Mouse (Mus musculus) adrenal gland, postnatal 10 days (tissue): ENCODE data around the gene Prm1. TPM values are rescaled to one million over a fixed set of nuclear protein-coding genes. Genes with fewer than 3 reads are reported as not detected.
"Not testable (repeated sequence)": the region's sequence is repeated elsewhere in the genome, so short reads cannot be mapped to it uniquely, and the experiment has no call there.

ENCODE experiments used
- DNase-seq: peaks from one replicate; pipeline ENCODE4 v3.0.0; 2021; ENCODE audit warnings: mixed read lengths
- long read RNA-seq, 2 experiments: library from polyadenylated mRNA; stranded (forward); transcript quantifications; one replicate each; pipeline ENCODE4 v2.0.0; 2021
- total RNA-seq, 2 experiments: library from RNA; stranded (reverse); gene quantifications; 2 replicates each; pipeline ENCODE4 v1.2.3; 2021

The Prm1 gene
- total RNA-seq, result not detected
- long read RNA-seq, experiment 1, result 0 reads
- long read RNA-seq, experiment 2, result 0 reads

- no peak for DNase-seq
Measured at GRCm38 (mm10) chr16:10805789-10806527, at the start of gene Prm1. TSS of gene Prm1 (minus strand) at chr16:10805839.

GRCm38 (mm10) chr16:10852216-10852615 is 46.6 kb upstream of the Prm1 start:
- DNase-seq, result not testable (repeated sequence)

GRCm38 (mm10) chr16:10850905-10851304 is 45.3 kb upstream of the Prm1 start:
- no peak for DNase-seq

- peak; percentile 86 for DNase-seq
Measured at GRCm38 (mm10) chr16:10849965-10850861, 44.6 kb upstream of the Prm1 start.

- peak; percentile 85 for DNase-seq
Measured at GRCm38 (mm10) chr16:10846503-10846902, 40.9 kb upstream of the Prm1 start.

- DNase-seq, result no peak
Measured at GRCm38 (mm10) chr16:10845952-10846351, 40.3 kb upstream of the Prm1 start.

- DNase-seq, result no peak
Measured at GRCm38 (mm10) chr16:10844319-10844670, 38.7 kb upstream of the Prm1 start.

GRCm38 (mm10) chr16:10843486-10844318 is 38.1 kb upstream of the Prm1 start:
- peak; percentile 70 for DNase-seq

- DNase-seq, result peak; percentile 47
Measured at GRCm38 (mm10) chr16:10842282-10842855, 36.7 kb upstream of the Prm1 start.

GRCm38 (mm10) chr16:10840018-10840417 is 34.4 kb upstream of the Prm1 start:
- no peak for DNase-seq

GRCm38 (mm10) chr16:10838487-10839245 is 33.0 kb upstream of the Prm1 start:
- DNase-seq, result no peak

GRCm38 (mm10) chr16:10837903-10838302 is 32.3 kb upstream of the Prm1 start:
- DNase-seq, result no peak

GRCm38 (mm10) chr16:10837250-10837649 is 31.6 kb upstream of the Prm1 start:
- DNase-seq, result no peak

GRCm38 (mm10) chr16:10836388-10836787 is 30.7 kb upstream of the Prm1 start:
- DNase-seq, result no peak

GRCm38 (mm10) chr16:10834911-10835587 is 29.4 kb upstream of the Prm1 start, which contains the start of gene Rmi2:
TSS of gene Rmi2 (plus strand) at chr16:10835059.
- peak; percentile 91 for DNase-seq

- DNase-seq, result no peak
Measured at GRCm38 (mm10) chr16:10834542-10834910, 28.9 kb upstream of the Prm1 start.

- no peak for DNase-seq
Measured at GRCm38 (mm10) chr16:10828461-10828805, 22.8 kb upstream of the Prm1 start.

GRCm38 (mm10) chr16:10827766-10828460 is 22.3 kb upstream of the Prm1 start:
- no peak for DNase-seq

GRCm38 (mm10) chr16:10827269-10827668 is 21.6 kb upstream of the Prm1 start:
- DNase-seq, result no peak

- no peak for DNase-seq
Measured at GRCm38 (mm10) chr16:10825840-10826239, 20.2 kb upstream of the Prm1 start.
